Mouse (Mus musculus) embryonic fibroblast, embryonic 13.5 days (primary cell): ENCODE results near the gene Btbd11.

Source experiments
- CTCF ChIP-seq: IDR thresholded peaks from 2 replicates; pipeline ENCODE4 v1.5.1; 2011; ENCODE audit warnings: mild to moderate bottlenecking, control low read depth, low read length, moderate library complexity, borderline replicate concordance; ENCODE audit not compliant: insufficient read depth
- POLR2A ChIP-seq: IDR thresholded peaks from 2 replicates; pipeline ENCODE4 v1.6.1; 2011; ENCODE audit warnings: low read depth, mild to moderate bottlenecking, control low read depth, low read length, moderate library complexity

DNA sequence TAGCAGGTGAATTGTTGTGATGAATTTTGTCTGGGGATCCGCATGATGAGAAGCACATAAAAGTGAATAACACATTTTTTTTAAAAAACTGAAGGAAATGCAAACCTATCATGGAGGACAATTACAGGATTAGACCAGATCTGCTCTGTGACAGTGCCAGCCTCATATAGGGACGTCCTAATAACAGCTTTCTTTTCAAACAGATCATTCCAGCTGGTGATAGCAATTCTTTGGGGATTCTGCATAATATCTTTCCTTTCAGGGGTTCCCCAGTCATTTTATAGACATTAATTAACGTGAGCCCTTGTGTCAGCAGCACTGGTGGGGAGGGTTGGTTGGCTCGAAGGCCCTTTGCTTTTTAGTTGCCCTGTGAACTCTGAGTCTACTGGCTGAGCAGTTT, 7.9 kb downstream of the Btbd11 start:
- TF ChIP-seq POLR2A: no peak
- no peak for TF ChIP-seq CTCF
